Mouse (Mus musculus) limb, embryonic 14.5 days (tissue): ENCODE data around the gene Rnf207. TPM values are rescaled to one million over a fixed set of nuclear protein-coding genes. Genes with fewer than 3 reads are reported as not detected.

ENCODE experiments used
- ATAC-seq: fragments of 200-750 bp; cut with Nextera tagmentation; 2 replicates; pipeline ENCODE4 v1.8.0; 2017; ENCODE audit warnings: low read depth, moderate number of reproducible peaks, moderate TSS enrichment; ENCODE audit not compliant: low FRiP score
- DNase-seq: peaks from one replicate; pipeline ENCODE4 v3.0.0-alpha.2; 2015; ENCODE audit warnings: low spot score
- H3K27ac ChIP-seq: fragments of 300-500 bp; sonication (generic); replicated peaks from 2 replicates; pipeline ENCODE4 v1.5.1; 2014; ENCODE audit warnings: low read depth, mild to moderate bottlenecking, low read length, moderate library complexity, mixed read lengths
- H3K27me3 ChIP-seq: fragments of 300-500 bp; sonication (generic); 2 replicates; pipeline ENCODE4 v1.6.1; 2014; ENCODE audit warnings: low read length, mixed read lengths; ENCODE audit not compliant: control insufficient read depth, insufficient read depth
- H3K36me3 ChIP-seq: fragments of 300-500 bp; sonication (generic); 2 replicates; pipeline ENCODE4 v1.6.1; 2014; ENCODE audit warnings: mild to moderate bottlenecking, low read length, moderate library complexity, mixed read lengths; ENCODE audit not compliant: control insufficient read depth, insufficient read depth
- H3K4me1 ChIP-seq: fragments of 300-500 bp; sonication (generic); 2 replicates; pipeline ENCODE4 v1.6.1; 2014; ENCODE audit warnings: antibody characterized with exemption, low read length, mixed read lengths; ENCODE audit not compliant: control insufficient read depth, insufficient read depth
- H3K4me2 ChIP-seq: fragments of 300-500 bp; sonication (generic); replicated peaks from 2 replicates; pipeline ENCODE4 v1.6.1; 2014; ENCODE audit warnings: low read depth, mild to moderate bottlenecking, low read length, moderate library complexity; ENCODE audit not compliant: severe bottlenecking
- H3K4me3 ChIP-seq: fragments of 300-500 bp; sonication (generic); replicated peaks from 2 replicates; pipeline ENCODE4 v1.5.1; 2014; ENCODE audit warnings: low read length
- H3K9ac ChIP-seq: fragments of 300-500 bp; sonication (generic); 2 replicates; pipeline ENCODE4 v1.6.1; 2014; ENCODE audit warnings: mild to moderate bottlenecking, low read depth, low read length, moderate library complexity; ENCODE audit not compliant: severe bottlenecking
- H3K9me3 ChIP-seq: fragments of 300-500 bp; sonication (generic); 2 replicates; pipeline ENCODE4 v1.6.1; 2016; ENCODE audit warnings: low read length; ENCODE audit not compliant: control insufficient read depth
- POLR2A ChIP-seq: fragments of 200-500 bp; IDR thresholded peaks from 2 replicates; pipeline ENCODE4 v1.8.0; 2012; ENCODE audit warnings: inconsistent platforms, mild to moderate bottlenecking, moderate library complexity, borderline replicate concordance; ENCODE audit not compliant: insufficient read depth, insufficient read length; ENCODE audit errors: extremely low read depth
- WGBS: fragments of 180-500 bp; shearing (Covaris S2); extraction: QIAGEN DNeasy Blood & Tissue Kit; methylation state at CpG from one replicate; pipeline ENCODE4 v1.1.7; 2014; 5-methylcytosine and 5-hydroxymethylcytosine counted together
- polyA plus RNA-seq, 2 experiments: library from polyadenylated mRNA; depleted of rRNA in 1 of 2; stranded (reverse) in 1 of 2; unstranded in 1 of 2; fragments of >200 nt; fragmentation: Nextera tagmentation in 1 of 2; extraction: Ambion mirVana in 1 of 2; gene quantifications; 2 replicates each; pipeline versions ENCODE4 v1.2.1 to v1.2.3; 2012 to 2014

Rnf207 gene
- polyA plus RNA-seq, 2 experiments: 0.50 to 0.92 TPM

DNA sequence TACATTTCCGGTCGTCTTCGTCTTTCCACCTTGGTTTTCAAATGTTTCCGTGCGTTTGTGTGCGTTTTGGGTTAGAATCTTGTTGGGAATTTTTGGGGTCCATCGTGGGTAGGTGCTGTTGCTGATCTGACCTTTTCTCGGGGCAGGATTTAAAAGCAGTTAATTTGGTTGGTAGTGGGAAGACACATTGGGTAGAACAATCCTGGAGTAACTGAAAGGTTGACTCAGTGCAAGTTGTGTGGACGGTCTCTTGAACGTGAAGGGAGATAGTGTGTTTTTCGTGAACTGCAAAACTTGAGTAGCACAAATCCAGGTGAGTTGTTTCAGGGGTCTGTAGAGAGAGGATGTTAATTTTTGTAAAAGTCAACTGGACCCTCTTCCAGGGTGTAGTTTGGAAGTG lies 7.8 kb upstream of the Rnf207 start:
- Histone ChIP-seq H3K9me3 (no peaks in the 10 kb centered on the region), H3K4me2 (peak overlapping the region; percentile 79), H3K36me3 (peaks cover 36% of the 10 kb centered on the region), H3K4me3 (peak overlapping the region; percentile 98), H3K27ac (no peak overlapping the region), H3K4me1 (peaks cover 10% of the 10 kb centered on the region), H3K9ac (peak overlapping the region; percentile 96), H3K27me3 (no peaks in the 10 kb centered on the region)
- ATAC-seq: no peak
- WGBS: 1% methylated on average over 11 of the region's 11 CpGs
- TF ChIP-seq POLR2A: no peak
- no peak for DNase-seq

DNA sequence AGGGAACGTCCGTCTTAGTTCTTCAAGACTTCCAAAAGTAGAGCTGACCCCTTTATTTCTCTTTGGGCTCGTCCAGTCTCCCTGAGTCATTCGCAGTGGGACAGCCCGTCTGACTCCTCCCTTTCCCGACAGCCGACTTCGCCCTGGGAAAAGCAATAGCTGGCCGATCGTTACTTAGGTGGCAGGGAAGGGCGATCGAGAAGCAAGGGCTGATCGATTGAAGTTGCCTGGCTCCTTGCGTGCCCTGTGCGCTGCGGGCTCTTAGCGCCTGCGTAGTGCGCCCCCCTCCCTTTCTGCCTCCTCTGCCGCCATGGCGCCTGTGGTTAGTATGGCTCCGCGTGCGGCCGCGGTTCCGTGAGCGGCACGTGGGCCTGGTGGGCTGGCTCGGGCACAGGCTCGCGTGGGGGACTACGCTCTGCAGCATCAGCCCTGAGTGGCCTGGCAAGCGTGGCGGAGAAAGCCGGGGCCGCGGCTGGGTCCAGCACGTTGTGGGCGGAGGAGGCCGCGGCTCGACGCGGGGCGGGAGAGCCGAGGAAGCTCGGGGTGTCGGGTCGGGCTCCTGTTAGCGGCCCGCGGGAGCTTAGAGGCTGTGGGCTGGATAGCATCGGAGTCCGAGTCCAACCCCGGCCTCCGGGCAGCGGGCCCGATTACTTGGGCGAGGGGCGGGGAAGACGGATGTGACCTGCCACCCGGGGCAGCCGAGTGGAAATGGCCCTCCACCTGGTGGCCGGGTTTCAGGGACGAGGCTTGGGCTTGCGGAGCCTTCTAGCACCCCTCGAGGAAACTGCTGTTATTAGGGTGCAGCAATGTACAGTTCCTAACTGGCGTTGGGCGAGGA lies 7.0 kb upstream of the Rnf207 start, which contains the start of gene Rpl22:
Rpl22 (plus strand) TSS at position 169 of the 838 bp plus-strand sequence.
- Histone ChIP-seq H3K9ac (peak within 1 kb of the TSS; percentile 96), H3K9me3 (no peaks in the 10 kb centered on the region), H3K36me3 (peaks cover 29% of the 10 kb centered on the region), H3K27me3 (no peaks in the 10 kb centered on the region), H3K4me3 (peak within 1 kb of the TSS; percentile 98), H3K4me1 (peaks cover 10% of the 10 kb centered on the region), H3K27ac (peak within 1 kb of the TSS; percentile 67), H3K4me2 (peak within 1 kb of the TSS; percentile 79)
- TF ChIP-seq POLR2A: 0 out of 2 replicates have a peak, but pooled peaks have one; percentile 29
- peak; percentile 96 for ATAC-seq
- DNase-seq: peak; percentile 98
- 2% methylated on average over 67 of the region's 70 CpGs for WGBS

- WGBS: 56% methylated on average over 16 of the region's 16 CpGs
Observed at GRCm38 (mm10) chr4:152324641-152325562, 6.1 kb upstream of the Rnf207 start.

DNA sequence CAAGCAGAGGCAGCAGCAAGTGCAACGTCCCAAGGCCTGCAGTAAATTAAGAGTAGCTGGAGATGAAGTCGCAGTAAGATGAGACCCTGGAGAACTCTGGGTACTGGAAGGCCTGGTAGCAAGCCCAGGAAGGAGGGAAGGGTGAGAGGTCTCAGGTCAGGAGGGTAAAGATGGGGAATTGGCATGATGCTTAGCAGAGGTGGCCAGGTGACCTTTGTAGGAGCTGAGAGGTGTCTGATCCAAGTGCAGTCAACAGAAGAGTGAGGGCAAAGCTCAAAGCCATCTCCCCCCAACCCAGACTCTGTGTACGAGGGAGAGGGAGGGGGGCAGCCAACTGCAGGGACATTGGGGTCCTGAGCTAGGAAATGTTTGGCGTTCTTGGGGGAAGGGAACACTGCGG lies 2.7 kb upstream of the Rnf207 start:
- Histone ChIP-seq H3K36me3 (no peaks in the 10 kb centered on the region), H3K9me3 (no peaks in the 10 kb centered on the region), H3K9ac (no peak overlapping the region), H3K4me1 (peaks cover 2% of the 10 kb centered on the region; the same call in 1 of the 2 replicates), H3K4me2 (no peak overlapping the region), H3K4me3 (no peak overlapping the region), H3K27ac (no peak overlapping the region), H3K27me3 (peaks cover 24% of the 10 kb centered on the region)
- DNase-seq (no peak), ATAC-seq (no peak)
- WGBS: 47% methylated on average over 5 of the region's 5 CpGs
- no peak for TF ChIP-seq POLR2A

More at GRCm38 (mm10) chr4:152324641-152325562, 6.1 kb upstream of the Rnf207 start:
- DNase-seq (no peak), ATAC-seq (peak; percentile 25)
- peak overlapping the region; percentile 98 for H3K4me3 ChIP-seq
- H3K4me1 ChIP-seq: peaks cover 10% of the 10 kb centered on the region
- H3K36me3 ChIP-seq: peaks cover 20% of the 10 kb centered on the region
- H3K27me3 ChIP-seq: no peaks in the 10 kb centered on the region
- H3K9me3 ChIP-seq: no peaks in the 10 kb centered on the region
- no peak for TF ChIP-seq POLR2A
- no peak overlapping the region for H3K27ac ChIP-seq
- peak overlapping the region; percentile 79 for H3K4me2 ChIP-seq
- H3K9ac ChIP-seq: peak overlapping the region; percentile 38; the same call in 1 of the 2 replicates

GRCm38 (mm10) chr4:152317631-152318033 lies 1.2 kb downstream of the Rnf207 start:
- WGBS: 82% methylated on average over 6 of the region's 6 CpGs

More at GRCm38 (mm10) chr4:152317631-152318033, 1.2 kb downstream of the Rnf207 start:
- no peak for ATAC-seq
- H3K27ac ChIP-seq: no peak overlapping the region
- H3K27me3 ChIP-seq: peaks cover 62% of the 10 kb centered on the region
- H3K4me3 ChIP-seq: no peak overlapping the region
- TF ChIP-seq POLR2A: no peak
- no peak for DNase-seq
- no peak overlapping the region for H3K9ac ChIP-seq
- peaks cover 9% of the 10 kb centered on the region for H3K4me1 ChIP-seq
- no peaks in the 10 kb centered on the region for H3K36me3 ChIP-seq
- H3K9me3 ChIP-seq: no peaks in the 10 kb centered on the region
- H3K4me2 ChIP-seq: no peak overlapping the region
